Mouse (Mus musculus) liver, postnatal 0 days (tissue): ENCODE measurements at regions not wholly inside any gene's neighbourhood (a gene's known extent, or its start where the extent isn't known, plus 50 kb on each side); places are given as distances from the start of the nearest gene placed in this dataset.

Experiments used
- CTCF ChIP-seq: sonication (generic); IDR thresholded peaks from 2 replicates; pipeline ENCODE4 v1.5.1; 2016; ENCODE audit warnings: antibody characterized with exemption, low read depth
- EP300 ChIP-seq: IDR thresholded peaks from 2 replicates; pipeline ENCODE4 v1.6.1; 2016; ENCODE audit warnings: antibody characterized with exemption, low read depth, mild to moderate bottlenecking

- TF ChIP-seq CTCF (no peak), EP300 (no peak)
Measured at GRCm38 (mm10) chr14:67181586-67181985, 1172.6 kb upstream of the Gulo start.
